Mouse (Mus musculus) G1E (cell line): ENCODE results near the gene Nxpe5.

Experiments
- CTCF ChIP-seq: IDR thresholded peaks from 2 replicates; pipeline ENCODE4 v1.5.1; 2012; ENCODE audit warnings: low read depth, low read length, inconsistent platforms, mixed read lengths
- GATA1 ChIP-seq: IDR thresholded peaks from 2 replicates; pipeline ENCODE4 v1.6.1; 2012; ENCODE audit warnings: borderline replicate concordance, low read length, inconsistent platforms, mixed read lengths
- GATA2 ChIP-seq: IDR thresholded peaks from 2 replicates; pipeline ENCODE4 v1.6.1; 2012; ENCODE audit warnings: low read depth, low read length, inconsistent platforms, borderline replicate concordance
- TAL1 ChIP-seq: conservative IDR thresholded peaks from 2 replicates; pipeline ENCODE4 v1.6.1; 2012; ENCODE audit warnings: low read depth, low read length, inconsistent platforms, mixed read lengths

- no peak for TF ChIP-seq GATA1
- TF ChIP-seq CTCF = no peak
- TF ChIP-seq TAL1 = no peak
- TF ChIP-seq GATA2 = no peak
Measured at GRCm38 (mm10) chr5:138233778-138234177, 8.1 kb downstream of the Nxpe5 start.
